Mouse (Mus musculus): ENCODE data around the gene Krt12. TPM values are rescaled to one million over a fixed set of nuclear protein-coding genes. Genes with fewer than 3 reads are reported as not detected.

Krt12 gene
- polyA plus RNA-seq, 1 experiment from 2014 or later = not detected

DNA sequence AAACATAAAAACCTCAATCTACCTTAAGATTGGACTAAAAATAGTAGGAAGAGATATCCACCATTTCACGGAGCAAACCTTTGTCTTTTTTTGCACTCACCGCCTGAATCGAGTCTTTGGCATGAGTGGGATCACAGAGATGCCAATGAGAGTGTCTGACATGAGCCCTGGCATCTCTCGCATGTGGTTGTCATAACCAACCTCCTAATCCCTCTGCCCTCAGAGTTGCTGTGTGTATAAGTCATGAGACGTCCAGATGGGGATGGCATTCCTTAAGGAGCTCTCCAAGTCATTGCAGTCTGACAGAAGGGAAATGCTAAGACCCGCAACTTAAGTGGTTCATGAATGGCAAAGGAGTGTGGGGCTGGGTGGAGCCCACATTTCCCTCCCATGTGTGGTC, 30.7 kb downstream of the Krt12 start:
- 84% methylated on average over 6 of the region's 6 CpGs for WGBS
- Histone ChIP-seq H3K36me3 (ENCODE audit: control insufficient read depth, insufficient read depth, low read length) (no peaks in the 10 kb centered on the region), H3K27me3 (ENCODE audit: control insufficient read depth, insufficient read depth, low read length) (no peaks in the 10 kb centered on the region)

GRCm38 (mm10) chr11:99390866-99391265, 31.2 kb downstream of the Krt12 start:
- peaks cover 3% of the 10 kb centered on the region for H3K4me1 ChIP-seq (ENCODE audit: control insufficient read depth, insufficient read depth, low read length)
- ATAC-seq (ENCODE audit: low FRiP score) (no peak), DNase-seq (ENCODE audit: low spot score, missing footprints) (no peak)
- H3K27ac ChIP-seq (ENCODE audit: low read depth, low read length) = no peak overlapping the region
- WGBS = 86% methylated on average over 7 of the region's 7 CpGs
- H3K4me3 ChIP-seq (ENCODE audit: low read depth, low read length) = no peak overlapping the region
- H3K9me3 ChIP-seq (ENCODE audit: control insufficient read depth, low read length) = no peaks in the 10 kb centered on the region
- H3K36me3 ChIP-seq (ENCODE audit: control insufficient read depth, insufficient read depth, low read length) = no peaks in the 10 kb centered on the region
- no peak overlapping the region for H3K9ac ChIP-seq (ENCODE audit: low read length)
- no peaks in the 10 kb centered on the region for H3K27me3 ChIP-seq (ENCODE audit: control insufficient read depth, insufficient read depth, low read length)
- H3K4me2 ChIP-seq = no peak overlapping the region

More for the DNA sequence above, 30.7 kb downstream of the Krt12 start:
- Histone ChIP-seq H3K4me1 (ENCODE audit: control insufficient read depth, insufficient read depth, low read length) (peaks cover 6% of the 10 kb centered on the region), H3K27ac (ENCODE audit: low read depth, low read length) (no peak overlapping the region), H3K4me3 (ENCODE audit: low read depth, low read length) (no peak overlapping the region), H3K4me2 (no peak overlapping the region), H3K9ac (ENCODE audit: low read length) (no peak overlapping the region), H3K9me3 (ENCODE audit: control insufficient read depth, low read length) (no peaks in the 10 kb centered on the region)
- DNase-seq (ENCODE audit: low spot score, missing footprints) = no peak
- no peak for ATAC-seq (ENCODE audit: low FRiP score)

- Histone ChIP-seq H3K9ac (ENCODE audit: low read length) (no peak within 1 kb of the TSS), H3K4me1 (ENCODE audit: control insufficient read depth, insufficient read depth, low read length) (no peaks in the 10 kb centered on the region), H3K36me3 (ENCODE audit: control insufficient read depth, insufficient read depth, low read length) (no peaks in the 10 kb centered on the region), H3K27ac (ENCODE audit: low read depth, low read length) (no peak within 1 kb of the TSS), H3K4me3 (ENCODE audit: low read depth, low read length) (no peak within 1 kb of the TSS), H3K9me3 (ENCODE audit: control insufficient read depth, low read length) (no peaks in the 10 kb centered on the region), H3K27me3 (ENCODE audit: control insufficient read depth, insufficient read depth, low read length) (no peaks in the 10 kb centered on the region), H3K4me2 (no peak within 1 kb of the TSS)
- ATAC-seq (ENCODE audit: low FRiP score) (no peak), DNase-seq (ENCODE audit: low spot score, missing footprints) (no peak)
- 84% methylated on average over 4 of the region's 4 CpGs for WGBS
Observed at GRCm38 (mm10) chr11:99389264-99389663, 32.8 kb downstream of the Krt12 start, which contains the start of gene Krt10. Gene Krt10 (minus strand): TSS chr11:99389364.

GRCm38 (mm10) chr11:99388661-99389060, 33.4 kb downstream of the Krt12 start:
- Histone ChIP-seq H3K27ac (ENCODE audit: low read depth, low read length) (no peak overlapping the region), H3K27me3 (ENCODE audit: control insufficient read depth, insufficient read depth, low read length) (no peaks in the 10 kb centered on the region), H3K9ac (ENCODE audit: low read length) (no peak overlapping the region), H3K4me2 (no peak overlapping the region), H3K4me1 (ENCODE audit: control insufficient read depth, insufficient read depth, low read length) (no peaks in the 10 kb centered on the region), H3K36me3 (ENCODE audit: control insufficient read depth, insufficient read depth, low read length) (no peaks in the 10 kb centered on the region), H3K4me3 (ENCODE audit: low read depth, low read length) (no peak overlapping the region), H3K9me3 (ENCODE audit: control insufficient read depth, low read length) (no peaks in the 10 kb centered on the region)
- DNase-seq (ENCODE audit: low spot score, missing footprints) = no peak
- 91% methylated on average over 18 of the region's 18 CpGs for WGBS
- ATAC-seq (ENCODE audit: low FRiP score) = no peak

DNA sequence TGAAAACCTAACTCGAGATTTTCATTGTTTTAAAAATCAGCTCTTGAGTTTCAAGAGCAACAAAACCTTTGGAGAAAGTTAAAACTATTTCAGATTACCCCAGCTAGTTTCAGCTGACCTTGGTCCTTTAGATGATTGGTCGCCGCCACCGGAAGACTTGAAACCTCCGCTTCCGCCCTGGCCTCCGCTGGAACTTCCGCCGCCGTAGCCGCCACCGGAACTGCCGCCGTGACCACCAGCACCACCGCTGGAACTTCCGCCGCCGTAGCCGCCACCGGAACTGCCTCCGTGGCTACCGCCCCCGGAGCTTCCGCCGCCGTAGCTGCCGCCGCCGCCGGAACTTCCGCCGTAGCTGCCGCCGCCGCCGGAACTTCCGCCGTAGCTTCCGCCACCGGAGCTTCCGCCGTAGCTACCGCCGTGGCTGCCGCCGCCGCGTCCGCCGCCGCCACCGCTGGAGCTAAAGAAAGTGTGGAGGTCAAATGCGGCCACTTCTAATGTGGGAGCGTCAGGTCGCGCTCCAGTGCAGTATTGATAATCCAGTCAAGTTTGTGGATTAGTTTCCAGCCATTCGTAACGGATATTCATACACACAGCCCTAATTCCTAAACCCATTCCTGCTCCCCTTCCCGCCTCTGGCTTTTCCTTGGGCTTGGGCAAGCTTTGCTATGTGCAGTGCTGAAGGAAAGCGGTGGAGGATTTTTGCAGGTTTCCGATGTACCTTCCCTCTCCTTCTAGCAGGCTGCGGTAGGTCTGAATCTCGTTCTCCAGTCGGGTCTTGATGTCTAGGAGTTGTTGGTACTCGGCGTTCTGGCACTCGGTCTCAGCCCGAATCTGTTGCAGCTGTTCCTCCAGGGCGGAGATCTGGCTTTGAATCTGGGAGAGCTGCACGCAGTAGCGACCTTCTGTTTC, 36.0 kb downstream of the Krt12 start:
- WGBS = 1% methylated on average over 71 of the region's 71 CpGs

GRCm38 (mm10) chr11:99379568-99379967, 42.5 kb downstream of the Krt12 start:
- Histone ChIP-seq H3K4me3 (ENCODE audit: low read depth, low read length) (no peak overlapping the region), H3K4me1 (ENCODE audit: control insufficient read depth, insufficient read depth, low read length) (no peaks in the 10 kb centered on the region), H3K9me3 (ENCODE audit: control insufficient read depth, low read length) (no peaks in the 10 kb centered on the region), H3K4me2 (no peak overlapping the region), H3K9ac (ENCODE audit: low read length) (no peak overlapping the region), H3K27ac (ENCODE audit: low read depth, low read length) (no peak overlapping the region), H3K27me3 (ENCODE audit: control insufficient read depth, insufficient read depth, low read length) (no peaks in the 10 kb centered on the region), H3K36me3 (ENCODE audit: control insufficient read depth, insufficient read depth, low read length) (no peaks in the 10 kb centered on the region)
- DNase-seq (ENCODE audit: low spot score, missing footprints) (peak; percentile 95), ATAC-seq (ENCODE audit: low FRiP score) (0 out of 2 replicates have a peak, but pooled peaks have one; percentile 40)
- WGBS = 19% methylated on average over 5 of the region's 5 CpGs

More for the DNA sequence above, 36.0 kb downstream of the Krt12 start:
- H3K4me3 ChIP-seq (ENCODE audit: low read depth, low read length) = peak overlapping the region; percentile 52
- DNase-seq (ENCODE audit: low spot score, missing footprints) (peak; percentile 96), ATAC-seq (ENCODE audit: low FRiP score) (peak; percentile 85)
- H3K36me3 ChIP-seq (ENCODE audit: control insufficient read depth, insufficient read depth, low read length) = no peaks in the 10 kb centered on the region
- H3K27me3 ChIP-seq (ENCODE audit: control insufficient read depth, insufficient read depth, low read length) = no peaks in the 10 kb centered on the region
- no peaks in the 10 kb centered on the region for H3K9me3 ChIP-seq (ENCODE audit: control insufficient read depth, low read length)
- peak overlapping the region; percentile 82 for H3K9ac ChIP-seq (ENCODE audit: low read length)
- H3K4me2 ChIP-seq = peak overlapping the region; percentile 65
- H3K4me1 ChIP-seq (ENCODE audit: control insufficient read depth, insufficient read depth, low read length) = no peaks in the 10 kb centered on the region
- peak overlapping the region; percentile 91 for H3K27ac ChIP-seq (ENCODE audit: low read depth, low read length)

DNA sequence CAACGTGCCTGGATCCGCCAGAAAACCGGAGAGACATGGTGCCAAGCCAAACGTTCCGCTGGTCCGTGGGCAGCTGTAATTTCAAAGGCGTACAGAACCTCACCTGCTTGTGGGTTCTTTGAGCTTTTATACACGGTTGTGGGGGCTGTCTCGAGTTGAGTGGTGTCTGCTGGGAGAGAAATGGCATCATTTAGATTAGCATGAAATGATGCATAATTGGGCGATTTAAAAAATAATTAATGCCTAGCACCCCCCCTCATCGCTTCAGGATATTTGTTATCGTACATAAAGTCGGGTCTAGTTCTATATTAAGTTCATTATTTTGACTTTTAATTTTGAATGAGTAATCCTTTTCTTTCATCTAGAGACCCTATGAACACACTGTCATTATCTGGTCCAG, 47.3 kb downstream of the Krt12 start, which contains the start of gene Krt28:
Krt28 (minus strand) TSS at position 101 of the 400 bp plus-strand sequence.
- H3K27me3 ChIP-seq (ENCODE audit: control insufficient read depth, insufficient read depth, low read length) = no peaks in the 10 kb centered on the region
- WGBS = 88% methylated on average over 13 of the region's 13 CpGs
- H3K9ac ChIP-seq (ENCODE audit: low read length) = no peak within 1 kb of the TSS
- no peaks in the 10 kb centered on the region for H3K36me3 ChIP-seq (ENCODE audit: control insufficient read depth, insufficient read depth, low read length)
- H3K4me2 ChIP-seq = no peak within 1 kb of the TSS
- no peaks in the 10 kb centered on the region for H3K4me1 ChIP-seq (ENCODE audit: control insufficient read depth, insufficient read depth, low read length)
- no peak within 1 kb of the TSS for H3K27ac ChIP-seq (ENCODE audit: low read depth, low read length)
- ATAC-seq (ENCODE audit: low FRiP score) = no peak
- no peak within 1 kb of the TSS for H3K4me3 ChIP-seq (ENCODE audit: low read depth, low read length)
- H3K9me3 ChIP-seq (ENCODE audit: control insufficient read depth, low read length) = no peaks in the 10 kb centered on the region
- no peak for DNase-seq (ENCODE audit: low spot score, missing footprints)

DNA sequence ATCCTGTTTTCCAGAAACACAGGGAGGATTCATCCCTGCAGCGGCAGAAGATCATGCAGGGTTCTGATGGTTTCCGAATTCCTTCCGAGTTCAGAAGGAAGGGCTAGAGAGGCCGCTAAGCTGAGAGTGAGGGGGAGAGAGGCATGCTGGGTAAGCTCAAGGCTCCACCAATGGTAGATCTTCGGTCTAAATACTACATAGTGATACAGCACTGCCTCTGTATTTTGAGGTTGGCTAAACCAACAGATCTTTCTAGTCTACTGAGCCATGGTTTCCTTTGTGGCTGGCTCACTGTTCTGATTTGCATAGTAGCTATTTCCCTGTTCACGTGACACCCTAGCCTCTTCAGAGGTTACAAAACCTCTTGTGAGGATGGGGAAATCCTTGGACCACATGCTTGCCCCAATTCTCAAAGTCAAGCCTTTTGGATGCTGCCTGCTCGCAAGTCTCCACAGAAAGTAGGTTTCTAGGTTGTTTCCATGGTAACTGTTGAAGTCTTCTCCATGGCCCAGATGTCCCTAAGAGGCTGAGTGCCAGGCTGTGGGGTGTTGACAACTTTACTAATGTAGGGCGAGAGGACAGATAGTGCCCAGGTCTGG, 52.1 kb downstream of the Krt12 start:
- no peaks in the 10 kb centered on the region for H3K9me3 ChIP-seq (ENCODE audit: control insufficient read depth, low read length)
- DNase-seq (ENCODE audit: low spot score, missing footprints) = no peak
- no peak overlapping the region for H3K27ac ChIP-seq (ENCODE audit: low read depth, low read length)
- H3K36me3 ChIP-seq (ENCODE audit: control insufficient read depth, insufficient read depth, low read length) = no peaks in the 10 kb centered on the region
- H3K4me1 ChIP-seq (ENCODE audit: control insufficient read depth, insufficient read depth, low read length) = no peaks in the 10 kb centered on the region
- no peak overlapping the region for H3K9ac ChIP-seq (ENCODE audit: low read length)
- WGBS = 83% methylated on average over 8 of the region's 8 CpGs
- ATAC-seq (ENCODE audit: low FRiP score) = no peak
- H3K4me3 ChIP-seq (ENCODE audit: low read depth, low read length) = no peak overlapping the region
- H3K27me3 ChIP-seq (ENCODE audit: control insufficient read depth, insufficient read depth, low read length) = no peaks in the 10 kb centered on the region
- H3K4me2 ChIP-seq = no peak overlapping the region

GRCm38 (mm10) chr11:99369229-99369628, 52.8 kb downstream of the Krt12 start:
- ATAC-seq (ENCODE audit: low FRiP score) (no peak), DNase-seq (ENCODE audit: low spot score, missing footprints) (peak; percentile 83)
- 16% methylated on average over 3 of the region's 3 CpGs for WGBS
- no peaks in the 10 kb centered on the region for H3K4me1 ChIP-seq (ENCODE audit: control insufficient read depth, insufficient read depth, low read length)
- H3K4me3 ChIP-seq (ENCODE audit: low read depth, low read length) = no peak overlapping the region
- no peak overlapping the region for H3K4me2 ChIP-seq
- no peak overlapping the region for H3K9ac ChIP-seq (ENCODE audit: low read length)
- no peaks in the 10 kb centered on the region for H3K27me3 ChIP-seq (ENCODE audit: control insufficient read depth, insufficient read depth, low read length)
- no peaks in the 10 kb centered on the region for H3K36me3 ChIP-seq (ENCODE audit: control insufficient read depth, insufficient read depth, low read length)
- no peak overlapping the region for H3K27ac ChIP-seq (ENCODE audit: low read depth, low read length)
- no peaks in the 10 kb centered on the region for H3K9me3 ChIP-seq (ENCODE audit: control insufficient read depth, low read length)

Data from midbrain, embryonic 11.5 days (tissue).